Mouse (Mus musculus) MEL (cell line): ENCODE results near the gene Psmd9. TPM values are rescaled to one million over a fixed set of nuclear protein-coding genes. Genes with fewer than 3 reads are reported as not detected.

ENCODE experiments used
- DNase-seq: peaks from one replicate; pipeline ENCODE4 v3.0.0; 2011; ENCODE audit warnings: low read depth, low spot score
- H3K27ac ChIP-seq: 2 replicates; pipeline ENCODE4 v1.5.1; 2012; ENCODE audit warnings: low read depth, mild to moderate bottlenecking, control low read depth, low read length, moderate library complexity; ENCODE audit not compliant: control insufficient read depth
- H3K27me3 ChIP-seq, 2 experiments: fragments of 150-350 bp in 1 of 2; sonication (generic) in 1 of 2; 2 replicates each; pipeline ENCODE4 v1.6.1; 2012; ENCODE audit warnings: low read length in 2 of 2, mild to moderate bottlenecking in 2 of 2, improper control_type of control experiment in 1 of 2, moderate library complexity in 1 of 2; ENCODE audit not compliant: insufficient read depth in 2 of 2, control insufficient read depth in 1 of 2
- H3K36me3 ChIP-seq, 2 experiments: 2 replicates each; pipeline ENCODE4 v1.6.1; 2012 to 2014; ENCODE audit warnings: low read length in 2 of 2, improper control_type of control experiment in 1 of 2, inconsistent platforms in 1 of 2, mild to moderate bottlenecking in 1 of 2; ENCODE audit not compliant: insufficient read depth in 2 of 2, control insufficient read depth in 1 of 2
- H3K4me1 ChIP-seq, 2 experiments: fragments of 150-350 bp in 1 of 2; sonication (generic) in 1 of 2; 2 replicates each; pipeline ENCODE4 v1.6.1; 2012; ENCODE audit warnings: low read length in 2 of 2, improper control_type of control experiment in 1 of 2, mild to moderate bottlenecking in 1 of 2; ENCODE audit not compliant: insufficient read depth in 2 of 2, control insufficient read depth in 1 of 2
- H3K4me3 ChIP-seq, 2 experiments: fragments of 150-350 bp in 1 of 2; sonication (generic) in 1 of 2; 2 replicates each; pipeline ENCODE4 v1.5.1; 2012; ENCODE audit warnings: low read depth in 2 of 2, low read length in 2 of 2, mild to moderate bottlenecking in 2 of 2, moderate library complexity in 2 of 2, control low read depth in 1 of 2, improper control_type of control experiment in 1 of 2; ENCODE audit not compliant: control insufficient read depth in 1 of 2, insufficient read depth in 1 of 2
- H3K79me2 ChIP-seq: 2 replicates; pipeline ENCODE4 v1.6.1; 2012; ENCODE audit warnings: mild to moderate bottlenecking, low read length, moderate library complexity; ENCODE audit not compliant: control insufficient read depth, poor library complexity, insufficient read depth
- H3K9ac ChIP-seq: 2 replicates; pipeline ENCODE4 v1.6.1; 2012; ENCODE audit warnings: low read depth, mild to moderate bottlenecking, control low read depth, low read length, moderate library complexity; ENCODE audit not compliant: control insufficient read depth, poor library complexity, severe bottlenecking
- H3K9me3 ChIP-seq: fragments of 150-350 bp; sonication (generic); replicated peaks from 2 replicates; pipeline ENCODE4 v1.6.1; 2012; ENCODE audit warnings: mild to moderate bottlenecking, low read length, improper control_type of control experiment, moderate library complexity; ENCODE audit not compliant: insufficient read depth
- E2F4 ChIP-seq: IDR thresholded peaks from 2 replicates; pipeline ENCODE4 v1.6.1; 2011; ENCODE audit warnings: low read depth, low read length, improper control_type of control experiment, borderline replicate concordance
- ETS1 ChIP-seq: IDR thresholded peaks from 2 replicates; pipeline ENCODE4 v1.6.1; 2012; ENCODE audit warnings: low read depth, mild to moderate bottlenecking, inconsistent platforms, low read length, improper control_type of control experiment, moderate library complexity
- GATA1 ChIP-seq: IDR thresholded peaks from 2 replicates; pipeline ENCODE4 v1.6.1; 2011; ENCODE audit warnings: low read depth, low read length, improper control_type of control experiment
- JUND ChIP-seq: IDR thresholded peaks from 2 replicates; pipeline ENCODE4 v1.6.1; 2011; ENCODE audit warnings: low read depth, mild to moderate bottlenecking, improper control_type of control experiment, low read length
- KAT2A ChIP-seq: conservative IDR thresholded peaks from 2 replicates; pipeline ENCODE4 v1.6.1; 2012; ENCODE audit warnings: low read depth, low read length, improper control_type of control experiment, inconsistent platforms
- MXI1 ChIP-seq: IDR thresholded peaks from 2 replicates; pipeline ENCODE4 v1.6.1; 2011; ENCODE audit warnings: mild to moderate bottlenecking, low read depth, low read length, improper control_type of control experiment
- MYB ChIP-seq: IDR thresholded peaks from 2 replicates; pipeline ENCODE4 v1.6.1; 2011; ENCODE audit warnings: mild to moderate bottlenecking, low read depth, low read length, improper control_type of control experiment
- NRF1 ChIP-seq: IDR thresholded peaks from 2 replicates; pipeline ENCODE4 v1.6.1; 2014; ENCODE audit warnings: low read depth, mild to moderate bottlenecking, inconsistent platforms, low read length, improper control_type of control experiment, moderate library complexity; ENCODE audit not compliant: poor library complexity, insufficient read depth, severe bottlenecking
- POLR2A ChIP-seq, 2 experiments: IDR thresholded peaks; 2 replicates each; pipeline ENCODE4 v1.6.1; 2011 to 2012; ENCODE audit warnings: low read length in 2 of 2, mild to moderate bottlenecking in 2 of 2, control low read depth in 1 of 2, improper control_type of control experiment in 1 of 2, low read depth in 1 of 2, moderate library complexity in 1 of 2; ENCODE audit not compliant: control insufficient read depth in 1 of 2, insufficient read depth in 1 of 2, poor library complexity in 1 of 2
- RAD21 ChIP-seq: IDR thresholded peaks from 2 replicates; pipeline ENCODE4 v1.6.1; 2011; ENCODE audit warnings: mild to moderate bottlenecking, low read depth, low read length, improper control_type of control experiment
- SIN3A ChIP-seq: IDR thresholded peaks from 2 replicates; pipeline ENCODE4 v1.6.1; 2012; ENCODE audit warnings: low read length, improper control_type of control experiment, inconsistent platforms
- SMC3 ChIP-seq: IDR thresholded peaks from 2 replicates; pipeline ENCODE4 v1.6.1; 2011; ENCODE audit warnings: low read depth, low read length, improper control_type of control experiment
- TAL1 ChIP-seq: IDR thresholded peaks from 2 replicates; pipeline ENCODE4 v1.6.1; 2012; ENCODE audit warnings: mild to moderate bottlenecking, inconsistent platforms, low read length, moderate library complexity, mixed read lengths
- TCF12 ChIP-seq: IDR thresholded peaks from 2 replicates; pipeline ENCODE4 v1.6.1; 2014; ENCODE audit warnings: low read depth, mild to moderate bottlenecking, inconsistent platforms, low read length, improper control_type of control experiment, moderate library complexity
- polyA plus RNA-seq, 2 experiments: library from polyadenylated mRNA; stranded (reverse) in 1 of 2; unstranded in 1 of 2; fragments of >175 nt in 1 of 2; fragments of >200 nt in 1 of 2; gene quantifications; 2 replicates each; pipeline versions ENCODE4 v1.2.1 to v1.2.4; 2012; ENCODE audit warnings: low replicate concordance in 2 of 2, low read depth in 1 of 2; ENCODE audit not compliant: insufficient read length in 2 of 2, insufficient read depth in 1 of 2, missing spikeins in 1 of 2
- total RNA-seq: library from RNA; depleted of rRNA; stranded (reverse); fragments of 300-350 nt; gene quantifications from 2 replicates; pipeline ENCODE4 v1.2.3, GENCODE M21; 2012

Gene Psmd9
- total and polyA plus RNA-seq, 3 experiments: 32.0 to 54.6 TPM; not detected in 1

- Histone ChIP-seq H3K9ac (no peak overlapping the region), H3K27ac (peak overlapping the region; percentile 100; the same call in 1 of the 2 replicates), H3K27me3 (no peaks in the 10 kb centered on the region), H3K36me3 (peaks cover 0 to 37% of the 10 kb centered on the region in 2 experiments; a peak in 2 of 4 replicates), H3K4me3 (no peak overlapping the region), H3K4me1 (peaks cover 4 to 46% of the 10 kb centered on the region in 2 experiments; a peak in 3 of 4 replicates), H3K79me2 (peaks cover 22% of the 10 kb centered on the region), H3K9me3 (no peaks in the 10 kb centered on the region)
- TF ChIP-seq KAT2A (no peak), JUND (no peak), ETS1 (no peak), GATA1 (no peak), MXI1 (no peak), SIN3A (no peak; the same call in 1 of the 2 replicates), MYB (no peak), E2F4 (no peak), RAD21 (no peak), TCF12 (no peak), TAL1 (no peak)
- no peak for DNase-seq
Measured at GRCm38 (mm10) chr5:123133784-123134143, 35.4 kb upstream of the Psmd9 start.

GRCm38 (mm10) chr5:123134186-123134874 is 34.9 kb upstream of the Psmd9 start:
- H3K27ac ChIP-seq: peak overlapping the region; percentile 100
- H3K9me3 ChIP-seq: no peaks in the 10 kb centered on the region
- peak; percentile 44 for DNase-seq
- H3K79me2 ChIP-seq: peaks cover 27% of the 10 kb centered on the region
- peaks cover 0 to 34% of the 10 kb centered on the region in 2 experiments; a peak in 2 of 4 replicates for H3K36me3 ChIP-seq
- H3K4me3 ChIP-seq: no peak overlapping the region
- TF ChIP-seq POLR2A (IDR thresholded peaks at IDR 0.05; ENCODE audit: control insufficient read depth in 1 of 2, insufficient read depth in 1 of 2, low read depth in 1 of 2, low read length in 2 of 2, poor library complexity in 1 of 2) (no peak), MXI1 (0 out of 2 replicates have a peak, but pooled peaks have one; percentile 29), SMC3 (0 out of 2 replicates have a peak, but pooled peaks have one; percentile 3), ETS1 (peak; percentile 62), NRF1 (peak; percentile 61)
- peaks cover 4 to 41% of the 10 kb centered on the region in 2 experiments; a peak in 3 of 4 replicates for H3K4me1 ChIP-seq
- H3K9ac ChIP-seq: peak overlapping the region; percentile 26; the same call in 1 of the 2 replicates
- no peaks in the 10 kb centered on the region for H3K27me3 ChIP-seq
